Mouse (Mus musculus): ENCODE measurements around the gene Atg2a.
"Not testable (repeated sequence)": the region's sequence is repeated elsewhere in the genome, so short reads cannot be mapped to it uniquely, and the experiment has no call there.

Gene Atg2a

DNA sequence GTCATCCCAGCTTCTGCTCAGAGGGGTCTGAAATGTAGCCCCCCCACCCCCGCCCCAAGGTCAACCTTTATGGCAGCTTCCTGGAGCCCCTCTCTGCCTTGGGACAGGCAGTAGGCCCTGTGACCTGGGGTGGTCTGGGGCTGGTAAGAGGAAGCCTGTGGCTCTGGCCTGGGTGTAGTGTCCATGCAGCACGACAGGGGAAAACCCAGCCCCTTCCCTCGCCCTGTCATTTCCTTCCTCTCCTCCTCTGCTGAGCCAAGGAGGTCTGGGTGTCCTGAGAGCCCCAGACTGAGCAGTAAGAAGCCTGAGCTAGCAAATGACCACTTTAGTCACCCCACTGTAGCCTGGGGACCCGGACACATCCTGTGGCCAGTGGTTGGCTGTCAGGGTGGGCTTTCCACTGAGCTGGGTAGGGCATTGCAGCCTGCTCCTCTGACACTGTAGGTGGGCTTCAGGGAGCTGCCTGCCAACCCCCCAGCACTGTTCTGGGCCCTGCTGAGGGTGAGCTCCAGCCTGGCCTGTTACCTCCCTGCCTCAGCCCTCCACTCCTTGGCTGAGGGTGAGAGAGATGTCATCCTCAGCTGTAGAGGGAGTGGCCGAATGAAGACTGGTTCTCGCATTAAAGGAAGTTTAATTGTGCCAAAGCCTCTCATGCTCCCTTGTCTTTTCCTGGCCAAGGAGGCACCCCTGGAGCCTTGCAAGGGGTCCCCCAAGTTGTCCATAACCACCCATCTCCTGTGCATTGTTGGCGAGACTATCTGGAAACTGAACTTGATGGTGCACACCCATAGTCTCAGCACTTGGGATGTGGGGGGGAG is 58.2 kb downstream of the Atg2a start:
- DNase-seq = no peak

DNA sequence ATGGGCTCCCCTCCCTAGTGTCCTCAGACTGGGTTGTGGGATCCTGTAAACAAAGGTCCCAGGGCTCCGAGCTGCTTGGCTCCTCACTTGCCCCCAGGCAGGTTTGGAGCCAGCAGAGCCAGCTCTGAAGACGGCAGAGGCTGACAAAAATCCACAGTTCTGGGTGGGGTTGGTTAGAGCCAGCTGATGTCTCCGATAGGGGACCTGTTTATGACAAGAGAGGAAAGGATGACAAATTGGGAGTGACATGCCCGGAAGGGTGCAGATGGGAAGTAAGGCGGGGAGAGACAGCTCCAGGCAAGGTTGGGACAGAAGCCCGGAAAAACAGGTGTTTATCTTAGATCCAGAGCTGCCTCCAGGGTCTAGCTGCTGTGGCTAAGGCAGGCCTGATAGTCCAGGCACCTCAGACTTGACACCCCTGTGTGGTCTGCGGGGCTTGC is 59.0 kb downstream of the Atg2a start:
- no peak for DNase-seq

- no peak for DNase-seq
Observed at GRCm38 (mm10) chr19:6302114-6302513, 60.6 kb downstream of the Atg2a start.

DNA sequence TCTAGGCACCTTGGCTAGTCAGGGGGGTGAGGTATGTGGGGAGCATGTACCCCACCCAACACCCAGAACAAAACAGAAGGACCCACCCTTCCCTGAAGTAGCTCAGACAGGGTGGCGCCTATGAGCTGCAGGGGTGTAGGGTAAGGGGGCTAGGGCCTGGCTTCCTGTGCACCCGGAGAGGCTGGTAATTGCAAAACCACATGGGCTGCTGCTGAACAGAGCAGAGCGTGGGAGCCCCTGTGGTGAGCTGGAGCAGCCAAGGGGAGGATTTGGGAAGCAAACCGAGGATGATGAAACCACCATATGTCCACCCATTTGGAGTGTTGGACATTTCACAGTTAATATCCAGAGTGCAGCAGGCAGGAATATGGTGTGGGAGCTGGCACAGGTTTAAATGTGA is 61.1 kb downstream of the Atg2a start:
- peak; percentile 82 for DNase-seq

DNA sequence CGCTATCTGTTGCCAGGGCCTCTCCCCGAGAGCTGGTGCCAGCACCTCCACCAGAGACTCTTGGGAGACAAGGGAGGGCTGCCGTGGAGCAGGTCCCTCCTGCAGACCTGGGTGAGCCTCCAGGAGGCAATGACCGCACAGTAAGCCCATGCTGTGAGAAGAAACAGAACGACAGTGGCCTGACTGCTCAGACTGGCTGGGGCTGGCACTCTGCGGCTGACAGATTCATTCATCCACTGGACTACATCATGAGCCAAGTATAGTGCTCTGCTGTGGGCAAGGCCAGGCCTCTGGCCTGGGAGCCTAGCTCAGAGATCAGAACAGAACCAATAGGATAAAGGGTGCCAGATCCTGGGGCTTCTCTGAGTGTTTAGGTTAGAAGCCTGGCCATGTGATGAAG is 62.4 kb downstream of the Atg2a start:
- DNase-seq = no peak

DNA sequence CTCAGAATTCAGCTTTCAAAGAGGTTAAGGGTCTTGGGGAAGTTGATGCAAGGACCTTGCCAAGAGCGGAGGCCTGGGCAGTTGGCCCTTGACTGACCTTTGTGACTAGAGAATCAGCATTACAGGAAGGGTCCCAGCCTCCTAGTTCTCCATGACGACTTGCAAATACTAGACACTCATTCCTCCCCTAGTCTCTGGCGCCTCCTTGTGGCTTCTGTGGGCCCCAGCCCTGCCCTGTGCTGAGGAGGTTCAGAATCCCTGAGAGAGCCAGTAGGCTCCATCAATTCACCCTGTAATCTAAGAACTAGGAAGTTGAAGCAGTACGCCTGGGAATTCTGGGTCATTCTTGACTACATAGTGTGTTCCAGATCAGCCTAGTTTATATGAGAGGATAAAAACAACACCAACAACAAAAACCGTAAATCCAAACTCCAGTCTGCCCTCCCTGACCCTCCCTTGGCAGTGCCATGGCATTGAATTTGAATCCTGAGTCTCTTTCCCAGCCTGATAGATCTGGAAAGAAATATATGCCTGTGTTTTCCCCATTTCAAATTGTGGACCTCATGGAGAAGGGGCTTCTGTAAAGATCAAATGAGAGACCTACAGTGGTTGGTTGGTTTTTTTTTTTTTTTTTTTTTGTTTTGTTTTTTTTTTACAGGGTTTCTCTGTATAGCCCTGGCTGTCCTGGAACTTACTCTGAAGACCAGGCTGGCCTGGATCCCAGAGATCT is 63.5 kb downstream of the Atg2a start:
- DNase-seq = peak; percentile 77

DNA sequence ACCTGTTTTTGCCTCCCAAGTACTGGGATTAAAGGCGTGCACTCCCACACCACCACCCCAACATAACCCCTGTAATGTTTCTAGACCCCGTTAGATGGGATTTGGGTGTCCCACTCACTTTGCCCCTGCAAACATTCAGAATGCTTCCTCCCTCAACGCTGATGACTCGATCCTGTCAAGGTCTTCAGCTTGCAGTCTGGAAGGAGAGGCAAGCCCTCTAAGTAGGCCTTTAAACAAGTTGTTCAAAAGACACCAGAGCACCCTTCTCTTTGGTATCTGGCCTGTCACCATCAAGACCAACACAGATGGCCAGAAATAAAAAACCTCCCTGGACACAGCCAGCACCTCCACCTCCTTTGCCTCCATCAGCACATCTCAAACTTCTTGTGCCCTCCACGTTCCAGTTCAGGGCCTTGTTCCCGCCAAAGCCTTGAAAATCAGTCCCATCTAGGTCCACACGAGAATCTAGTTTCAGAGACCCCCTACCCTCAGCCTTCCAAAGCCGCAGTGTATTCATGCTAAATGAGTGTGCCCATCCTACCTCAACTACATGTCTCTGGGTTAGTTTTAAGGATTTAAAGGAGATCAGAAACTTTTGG is 64.1 kb downstream of the Atg2a start:
- DNase-seq = no peak

DNA sequence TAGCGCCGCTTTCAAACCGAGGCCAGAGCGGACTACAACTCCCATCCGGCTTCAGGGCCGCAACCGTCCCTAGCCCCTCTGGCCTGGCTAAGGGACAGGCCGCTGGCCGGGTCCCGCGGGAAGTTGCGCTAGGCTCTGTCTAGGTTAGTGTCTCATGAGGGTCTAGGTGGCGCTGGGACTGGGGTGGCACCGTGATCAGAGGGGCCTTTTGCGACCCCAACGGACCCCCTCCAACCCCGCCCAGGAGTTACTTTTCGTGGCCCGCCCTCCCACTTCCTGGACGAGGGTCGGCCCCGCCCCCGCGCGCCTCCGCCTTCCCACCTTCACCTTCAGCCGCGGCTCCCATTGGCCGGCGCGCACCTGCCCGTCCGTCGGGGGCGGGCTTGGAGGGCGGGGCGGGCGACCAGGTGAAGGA is 64.7 kb downstream of the Atg2a start, which contains the start of gene Cdc42bpg:
Gene Cdc42bpg (plus strand): TSS at position 320 of the 415 bp plus-strand sequence.
- DNase-seq = no peak

DNA sequence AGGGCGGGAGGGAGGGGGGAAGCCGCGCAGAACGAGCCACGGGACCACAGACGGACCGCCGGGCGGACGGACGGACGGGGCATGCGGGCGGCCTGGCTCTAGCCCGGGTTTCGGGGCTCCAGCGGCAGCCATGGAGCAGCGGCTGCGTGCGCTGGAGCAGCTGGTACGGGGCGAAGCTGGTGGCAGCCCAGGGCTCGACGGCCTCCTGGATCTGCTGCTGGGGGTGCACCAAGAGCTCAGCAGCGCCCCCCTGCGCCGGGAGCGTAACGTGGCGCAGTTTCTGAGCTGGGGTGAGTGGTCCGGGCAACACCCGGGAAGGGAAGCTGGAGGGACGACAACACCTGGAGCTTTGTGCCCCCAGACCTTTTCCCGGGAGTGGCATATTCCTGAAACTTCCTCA is 65.1 kb downstream of the Atg2a start:
- peak; percentile 42 for DNase-seq

- DNase-seq = peak; percentile 67
Observed at GRCm38 (mm10) chr19:6307733-6308531, 66.5 kb downstream of the Atg2a start.

DNA sequence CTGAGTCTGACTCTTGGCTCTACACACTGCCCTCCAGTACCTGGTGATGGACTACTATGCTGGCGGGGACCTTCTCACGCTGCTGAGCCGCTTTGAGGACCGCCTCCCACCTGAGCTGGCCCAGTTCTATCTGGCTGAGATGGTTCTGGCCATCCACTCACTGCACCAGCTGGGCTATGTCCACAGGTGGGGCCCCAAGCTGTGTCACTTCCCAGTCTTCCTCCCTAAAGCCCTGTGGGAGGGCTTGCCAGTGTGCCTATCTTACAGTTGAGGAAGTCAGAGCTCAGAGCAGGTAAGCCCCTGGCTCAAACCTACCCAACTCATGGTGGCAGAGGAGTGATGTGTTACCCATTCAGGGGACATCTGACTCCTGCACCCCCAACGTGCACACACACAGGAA is 68.7 kb downstream of the Atg2a start:
- DNase-seq = no peak

DNA sequence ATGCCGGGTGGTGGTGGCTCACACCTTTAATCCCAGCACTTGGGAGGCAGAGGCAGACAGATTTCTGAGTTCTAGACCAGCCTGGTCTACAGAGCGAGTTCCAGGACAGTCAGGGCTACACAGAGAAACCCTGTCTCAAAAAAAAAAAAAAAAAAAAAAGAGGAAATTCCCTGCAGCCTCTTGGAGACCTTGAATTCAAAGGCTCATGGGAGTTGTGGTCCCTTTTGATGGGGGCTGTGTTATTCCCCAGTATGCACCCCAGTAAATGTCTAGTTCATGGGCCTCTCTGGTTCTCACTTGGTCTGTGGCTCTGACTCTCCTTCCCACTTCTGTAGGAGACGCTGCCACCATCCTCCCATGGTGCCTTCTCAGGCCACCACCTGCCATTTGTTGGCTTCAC is 70.3 kb downstream of the Atg2a start:
- DNase-seq = not testable (repeated sequence)
